Mouse (Mus musculus) embryonic facial prominence, embryonic 10.5 days (tissue): ENCODE data around the gene Odr4. TPM values are rescaled to one million over a fixed set of nuclear protein-coding genes. Genes with fewer than 3 reads are reported as not detected.
A peak's percentile ranks its signal among the peaks of the same experiment; 100 is the strongest.

Source experiments
- DNase-seq: peaks from one replicate; pipeline ENCODE4 v3.0.0-alpha.2; 2017; ENCODE audit warnings: low spot score
- H3K27ac ChIP-seq: fragments of 300-500 bp; sonication (generic); replicated peaks from 2 replicates; pipeline ENCODE4 v1.5.1; 2016; ENCODE audit warnings: mild to moderate bottlenecking
- H3K27me3 ChIP-seq: fragments of 300-500 bp; sonication (generic); replicated peaks from 2 replicates; pipeline ENCODE4 v1.6.1; 2016; ENCODE audit warnings: low read depth, mild to moderate bottlenecking; ENCODE audit not compliant: poor library complexity, severe bottlenecking
- H3K36me3 ChIP-seq: fragments of 300-500 bp; sonication (generic); replicated peaks from 2 replicates; pipeline ENCODE4 v1.6.1; 2016; ENCODE audit warnings: mild to moderate bottlenecking, moderate library complexity
- H3K4me1 ChIP-seq: fragments of 300-500 bp; sonication (generic); 2 replicates; pipeline ENCODE4 v1.6.1; 2016
- H3K4me3 ChIP-seq: fragments of 300-500 bp; sonication (generic); 2 replicates; pipeline ENCODE4 v1.5.1; 2016; ENCODE audit warnings: mild to moderate bottlenecking, moderate library complexity
- H3K9me3 ChIP-seq: fragments of 300-500 bp; sonication (generic); 2 replicates; pipeline ENCODE4 v1.6.1; 2016; ENCODE audit warnings: mild to moderate bottlenecking
- WGBS: fragments of 180-500 bp; shearing (Covaris S2); methylation state at CpG from one replicate; pipeline ENCODE4 v1.1.7; 2016; 5-methylcytosine and 5-hydroxymethylcytosine counted together
- polyA plus RNA-seq: library from polyadenylated mRNA; unstranded; fragments of >200 nt; fragmentation: Nextera tagmentation; extraction: Ambion mirVana; gene quantifications from 2 replicates; pipeline ENCODE4 v1.2.1, GENCODE M21; 2016

Odr4 gene
- polyA plus RNA-seq, 1 experiment from 2014 or later: 31.5 TPM

GRCm38 (mm10) chr1:150391931-150392637 is 796 bp downstream of the Odr4 start:
- WGBS: 25% methylated on average over 11 of the region's 11 CpGs
- H3K9me3 ChIP-seq: no peaks in the 10 kb centered on the region
- peak overlapping the region; percentile 92 for H3K27ac ChIP-seq
- H3K4me3 ChIP-seq: peak overlapping the region; percentile 84
- H3K27me3 ChIP-seq: no peaks in the 10 kb centered on the region
- H3K4me1 ChIP-seq: peaks cover 8% of the 10 kb centered on the region
- DNase-seq: no peak
- H3K36me3 ChIP-seq: peaks cover 46% of the 10 kb centered on the region

- Histone ChIP-seq H3K4me3 (no peak overlapping the region), H3K27me3 (no peaks in the 10 kb centered on the region), H3K9me3 (no peaks in the 10 kb centered on the region), H3K4me1 (peaks cover 8% of the 10 kb centered on the region), H3K27ac (no peak overlapping the region), H3K36me3 (peaks cover 45% of the 10 kb centered on the region)
- DNase-seq: no peak
- WGBS: 88% methylated on average over 6 of the region's 6 CpGs
Observed at GRCm38 (mm10) chr1:150389390-150390129, 3.3 kb downstream of the Odr4 start.

- Histone ChIP-seq H3K36me3 (peaks cover 57% of the 10 kb centered on the region), H3K27ac (no peak overlapping the region), H3K4me1 (peaks cover 5% of the 10 kb centered on the region), H3K27me3 (no peaks in the 10 kb centered on the region), H3K9me3 (no peaks in the 10 kb centered on the region), H3K4me3 (no peak overlapping the region)
- no peak for DNase-seq
- 93% methylated on average over 9 of the region's 9 CpGs for WGBS
Observed at GRCm38 (mm10) chr1:150387572-150387971, 5.3 kb downstream of the Odr4 start.

GRCm38 (mm10) chr1:150384138-150384537 is 8.7 kb downstream of the Odr4 start:
- Histone ChIP-seq H3K4me3 (no peak overlapping the region), H3K9me3 (no peaks in the 10 kb centered on the region), H3K27ac (no peak overlapping the region), H3K4me1 (no peaks in the 10 kb centered on the region), H3K36me3 (peaks cover 57% of the 10 kb centered on the region), H3K27me3 (no peaks in the 10 kb centered on the region)
- no peak for DNase-seq
- 93% methylated on average over 4 of the region's 4 CpGs for WGBS

- Histone ChIP-seq H3K27me3 (no peaks in the 10 kb centered on the region), H3K9me3 (no peaks in the 10 kb centered on the region), H3K27ac (no peak overlapping the region), H3K36me3 (peaks cover 24% of the 10 kb centered on the region), H3K4me1 (no peaks in the 10 kb centered on the region), H3K4me3 (no peak overlapping the region)
- 87% methylated on average over 2 of the region's 2 CpGs for WGBS
- no peak for DNase-seq
Observed at GRCm38 (mm10) chr1:150374247-150374646, 18.6 kb downstream of the Odr4 start.

- Histone ChIP-seq H3K4me1 (no peaks in the 10 kb centered on the region), H3K36me3 (peaks cover 21% of the 10 kb centered on the region), H3K27ac (no peak overlapping the region), H3K27me3 (no peaks in the 10 kb centered on the region), H3K4me3 (no peak overlapping the region), H3K9me3 (no peaks in the 10 kb centered on the region)
- 88% methylated on average over 3 of the region's 3 CpGs for WGBS
- DNase-seq: no peak
Observed at GRCm38 (mm10) chr1:150372895-150373294, 20.0 kb downstream of the Odr4 start.

- no peaks in the 10 kb centered on the region for H3K9me3 ChIP-seq
- H3K36me3 ChIP-seq: peaks cover 43% of the 10 kb centered on the region
- WGBS: 91% methylated on average over 1 of the region's 1 CpGs
- no peak for DNase-seq
- no peak overlapping the region for H3K4me3 ChIP-seq
- H3K27me3 ChIP-seq: no peaks in the 10 kb centered on the region
- no peak overlapping the region for H3K27ac ChIP-seq
- no peaks in the 10 kb centered on the region for H3K4me1 ChIP-seq
Observed at GRCm38 (mm10) chr1:150360864-150361263, 32.0 kb downstream of the Odr4 start.

GRCm38 (mm10) chr1:150335111-150335510 is 57.8 kb downstream of the Odr4 start:
- Histone ChIP-seq H3K36me3 (no peaks in the 10 kb centered on the region), H3K27me3 (no peaks in the 10 kb centered on the region), H3K27ac (no peak overlapping the region), H3K4me1 (no peaks in the 10 kb centered on the region), H3K4me3 (no peak overlapping the region), H3K9me3 (no peaks in the 10 kb centered on the region)
- WGBS: 76% methylated on average over 2 of the region's 2 CpGs
- no peak for DNase-seq

- H3K27ac ChIP-seq: no peak within 1 kb of the TSS
- WGBS: 89% methylated on average over 1 of the region's 1 CpGs
- H3K27me3 ChIP-seq: no peaks in the 10 kb centered on the region
- H3K4me3 ChIP-seq: no peak within 1 kb of the TSS
- no peaks in the 10 kb centered on the region for H3K9me3 ChIP-seq
- no peak for DNase-seq
- no peaks in the 10 kb centered on the region for H3K4me1 ChIP-seq
- H3K36me3 ChIP-seq: no peaks in the 10 kb centered on the region
Observed at GRCm38 (mm10) chr1:150319205-150319604, 73.7 kb downstream of the Odr4 start, which contains the start of gene Pdc. Pdc (plus strand) TSS chr1:150319417.

Other genes with a start within 250 kb of the Odr4 start
- not detected in 2 replicates for gene Pdc, start 73.7 kb downstream of the Odr4 start, polyA plus RNA-seq
- 181 and 186 TPM in 2 replicates for gene Tpr, start 242 bp downstream of the Odr4 start, polyA plus RNA-seq
- gene Prg4, start 73.1 kb upstream of the Odr4 start, polyA plus RNA-seq: 0.28 and 0.50 TPM in 2 replicates